Mouse (Mus musculus): Measurements from ENCODE around the gene Pde9a.

DNA sequence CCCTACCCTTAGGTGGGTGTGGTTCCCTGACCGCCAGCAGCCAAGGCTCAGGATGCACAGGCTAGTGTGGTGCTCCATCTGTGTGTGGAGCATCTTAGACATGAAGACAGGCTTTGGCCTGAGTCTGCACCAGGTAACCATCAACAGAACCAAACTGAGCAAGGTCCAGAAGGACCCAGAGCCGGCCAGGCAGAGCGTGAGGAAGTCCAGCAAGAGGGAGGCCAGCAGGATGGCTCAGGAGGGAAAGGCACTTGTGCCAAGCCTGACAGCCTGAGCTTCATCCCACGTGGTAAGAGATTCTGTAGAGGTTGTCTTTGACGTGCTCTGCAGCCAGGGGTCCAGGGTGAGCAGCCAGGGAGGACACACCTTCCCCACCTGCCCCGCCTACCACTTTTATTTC, 111.7 kb downstream of the Pde9a start:
- no peak for TF ChIP-seq TAL1 (IDR thresholded peaks at IDR 0.05; ENCODE audit: low read length)
- TF ChIP-seq GATA1 (IDR thresholded peaks at IDR 0.05; ENCODE audit: low read length) = no peak

All from erythroblast, embryonic 14.5 days (primary cell).